Mouse (Mus musculus) frontal cortex, adult 2 months (tissue): ENCODE data around the gene 2900026A02Rik. TPM values are rescaled to one million over a fixed set of nuclear protein-coding genes. Genes with fewer than 3 reads are reported as not detected.
"Not testable (repeated sequence)": the region's sequence is repeated elsewhere in the genome, so short reads cannot be mapped to it uniquely, and the experiment has no call there.

Source experiments
- DNase-seq, 2 experiments: peaks; one replicate each; pipeline ENCODE4 v3.0.0; 2022; ENCODE audit warnings: low spot score in 1 of 2; ENCODE audit errors: extremely low spot score in 1 of 2
- polyA plus RNA-seq: library from polyadenylated mRNA; depleted of rRNA; stranded (reverse); fragments of >200 nt; gene quantifications from 2 replicates; pipeline ENCODE4 v1.2.3, GENCODE M21; 2012

2900026A02Rik gene
- polyA plus RNA-seq, 1 experiment, result 17.8 TPM

- DNase-seq, result no peak
Measured at GRCm38 (mm10) chr5:113132635-113133041, 88.4 kb downstream of the 2900026A02Rik start.

- DNase-seq, result no peak
Measured at GRCm38 (mm10) chr5:113128426-113128825, 92.6 kb downstream of the 2900026A02Rik start.

GRCm38 (mm10) chr5:113126476-113126875 is 94.6 kb downstream of the 2900026A02Rik start:
- no peak for DNase-seq

GRCm38 (mm10) chr5:113123693-113124092 is 97.3 kb downstream of the 2900026A02Rik start:
- DNase-seq, result no peak

GRCm38 (mm10) chr5:113122326-113123054 is 98.5 kb downstream of the 2900026A02Rik start:
- DNase-seq, result no peak

- DNase-seq, result no peak
Measured at GRCm38 (mm10) chr5:113121591-113121875, 99.5 kb downstream of the 2900026A02Rik start.

- no peak for DNase-seq
Measured at GRCm38 (mm10) chr5:113120741-113121590, 100.1 kb downstream of the 2900026A02Rik start.

GRCm38 (mm10) chr5:113119861-113120465 is 101.1 kb downstream of the 2900026A02Rik start:
- DNase-seq, result peak; percentile 81 to 84

- no peak for DNase-seq
Measured at GRCm38 (mm10) chr5:113119291-113119690, 101.7 kb downstream of the 2900026A02Rik start.

GRCm38 (mm10) chr5:113118695-113119094 is 102.3 kb downstream of the 2900026A02Rik start:
- no peak for DNase-seq

GRCm38 (mm10) chr5:113117361-113117760 is 103.7 kb downstream of the 2900026A02Rik start:
- DNase-seq, result peak in 1 of 2 experiments; percentile 52

- DNase-seq, result no peak
Measured at GRCm38 (mm10) chr5:113115896-113116295, 105.1 kb downstream of the 2900026A02Rik start.

- peak in 1 of 2 experiments; percentile 67 for DNase-seq
Measured at GRCm38 (mm10) chr5:113114264-113115225, 106.5 kb downstream of the 2900026A02Rik start.

GRCm38 (mm10) chr5:113113120-113113519 is 107.9 kb downstream of the 2900026A02Rik start:
- DNase-seq, result no peak

- DNase-seq, result no peak
Measured at GRCm38 (mm10) chr5:113111336-113111735, 109.7 kb downstream of the 2900026A02Rik start.

- DNase-seq, result no peak
Measured at GRCm38 (mm10) chr5:113110929-113111328, 110.1 kb downstream of the 2900026A02Rik start.

- not testable (repeated sequence) for DNase-seq
Measured at GRCm38 (mm10) chr5:113109651-113110050, 111.4 kb downstream of the 2900026A02Rik start.

- DNase-seq, result no peak
Measured at GRCm38 (mm10) chr5:113108165-113108764, 112.8 kb downstream of the 2900026A02Rik start.

- DNase-seq, result no peak
Measured at GRCm38 (mm10) chr5:113107709-113108108, 113.3 kb downstream of the 2900026A02Rik start.

- no peak for DNase-seq
Measured at GRCm38 (mm10) chr5:113106594-113106993, 114.4 kb downstream of the 2900026A02Rik start.
